Mouse (Mus musculus) stomach, embryonic 16.5 days (tissue): ENCODE data around the gene Stim1. TPM values are rescaled to one million over a fixed set of nuclear protein-coding genes. Genes with fewer than 3 reads are reported as not detected.

Experiments
- ATAC-seq: fragments of 200-750 bp; cut with Nextera tagmentation; 2 replicates; pipeline ENCODE4 v1.8.0; 2017; ENCODE audit warnings: moderate number of reproducible peaks, moderate TSS enrichment; ENCODE audit not compliant: insufficient read depth, low FRiP score
- H3K27ac ChIP-seq: fragments of 300-500 bp; sonication (generic); 2 replicates; pipeline ENCODE4 v1.5.1; 2014; ENCODE audit warnings: low read length
- H3K27me3 ChIP-seq: fragments of 300-500 bp; sonication (generic); 2 replicates; pipeline ENCODE4 v1.6.1; 2014; ENCODE audit warnings: low read length, control low read depth, mixed read lengths; ENCODE audit not compliant: control insufficient read depth, insufficient read depth
- H3K36me3 ChIP-seq: fragments of 300-500 bp; sonication (generic); 2 replicates; pipeline ENCODE4 v1.6.1; 2014; ENCODE audit warnings: low read length; ENCODE audit not compliant: control insufficient read depth, insufficient read depth
- H3K4me1 ChIP-seq: fragments of 300-500 bp; sonication (generic); 2 replicates; pipeline ENCODE4 v1.6.1; 2014; ENCODE audit warnings: low read length, control low read depth, mixed read lengths; ENCODE audit not compliant: control insufficient read depth, insufficient read depth
- H3K4me2 ChIP-seq: fragments of 300-500 bp; sonication (generic); 2 replicates; pipeline ENCODE4 v1.6.1; 2014; ENCODE audit warnings: low read depth, low read length, mixed read lengths
- H3K4me3 ChIP-seq: fragments of 300-500 bp; sonication (generic); replicated peaks from 2 replicates; pipeline ENCODE4 v1.5.1; 2014; ENCODE audit warnings: mild to moderate bottlenecking, low read length
- H3K9ac ChIP-seq: fragments of 300-500 bp; sonication (generic); 2 replicates; pipeline ENCODE4 v1.6.1; 2014; ENCODE audit warnings: low read length
- H3K9me3 ChIP-seq: fragments of 300-500 bp; sonication (generic); replicated peaks from 2 replicates; pipeline ENCODE4 v1.6.1; 2016; ENCODE audit warnings: low read length, control low read depth; ENCODE audit not compliant: control insufficient read depth
- WGBS: fragments of 180-500 bp; shearing (Covaris S2); extraction: QIAGEN DNeasy Blood & Tissue Kit; methylation state at CpG from one replicate; pipeline ENCODE4 v1.1.7; 2014; 5-methylcytosine and 5-hydroxymethylcytosine counted together
- polyA plus RNA-seq: library from polyadenylated mRNA; unstranded; fragments of >200 nt; fragmentation: Nextera tagmentation; extraction: Ambion mirVana; gene quantifications from 2 replicates; pipeline ENCODE4 v1.2.1, GENCODE M21; 2015

The Stim1 gene
- polyA plus RNA-seq, 1 experiment from 2014 or later, result 33.7 TPM

GRCm38 (mm10) chr7:102383221-102383620 lies 115.6 kb downstream of the Stim1 start:
- Histone ChIP-seq H3K4me1 (no peaks in the 10 kb centered on the region), H3K27me3 (no peaks in the 10 kb centered on the region), H3K9ac (no peak overlapping the region), H3K9me3 (no peaks in the 10 kb centered on the region), H3K4me2 (no peak overlapping the region), H3K27ac (no peak overlapping the region), H3K4me3 (no peak overlapping the region), H3K36me3 (no peaks in the 10 kb centered on the region)
- WGBS, result 83% methylated on average over 7 of the region's 7 CpGs
- no peak for ATAC-seq

- no peak overlapping the region for H3K27ac ChIP-seq
- no peak overlapping the region for H3K9ac ChIP-seq
- H3K4me3 ChIP-seq, result no peak overlapping the region
- no peaks in the 10 kb centered on the region for H3K27me3 ChIP-seq
- no peaks in the 10 kb centered on the region for H3K9me3 ChIP-seq
- H3K4me1 ChIP-seq, result 0 out of 2 replicates have a peak, but pooled peaks cover 4% of the 10 kb centered on the region
- no peak overlapping the region for H3K4me2 ChIP-seq
- H3K36me3 ChIP-seq, result no peaks in the 10 kb centered on the region
- 84% methylated on average over 3 of the region's 3 CpGs for WGBS
- no peak for ATAC-seq
Observed at GRCm38 (mm10) chr7:102385973-102386372, 118.4 kb downstream of the Stim1 start.

DNA sequence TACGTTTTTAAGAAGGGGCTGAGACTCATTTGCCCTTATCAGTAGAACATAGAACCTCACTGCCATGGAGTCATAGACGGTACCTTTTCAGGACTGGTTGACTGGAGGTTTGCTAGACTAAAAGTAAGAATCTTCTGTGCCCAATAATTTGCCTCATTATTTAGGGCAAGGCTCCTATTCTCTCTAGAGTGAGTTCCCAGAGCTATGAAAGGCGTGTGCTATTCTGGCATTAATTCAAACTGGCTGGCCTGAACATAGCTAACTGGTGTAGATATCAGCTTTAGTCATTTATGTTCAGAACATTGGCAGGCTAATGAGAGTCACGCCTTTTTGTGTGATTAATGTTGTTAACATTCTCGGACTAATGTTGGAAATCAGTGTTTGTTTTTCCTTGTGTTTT lies 121.5 kb downstream of the Stim1 start:
- H3K4me2 ChIP-seq, result no peak overlapping the region
- H3K27ac ChIP-seq, result peak overlapping the region; percentile 3; the same call in 1 of the 2 replicates
- H3K9ac ChIP-seq, result no peak overlapping the region
- H3K27me3 ChIP-seq, result no peaks in the 10 kb centered on the region
- H3K4me3 ChIP-seq, result no peak overlapping the region
- H3K36me3 ChIP-seq, result no peaks in the 10 kb centered on the region
- ATAC-seq, result peak; percentile 66; the same call in 1 of the 2 replicates
- H3K9me3 ChIP-seq, result no peaks in the 10 kb centered on the region
- WGBS, result 45% methylated on average over 5 of the region's 5 CpGs
- H3K4me1 ChIP-seq, result 0 out of 2 replicates have a peak, but pooled peaks cover 4% of the 10 kb centered on the region

DNA sequence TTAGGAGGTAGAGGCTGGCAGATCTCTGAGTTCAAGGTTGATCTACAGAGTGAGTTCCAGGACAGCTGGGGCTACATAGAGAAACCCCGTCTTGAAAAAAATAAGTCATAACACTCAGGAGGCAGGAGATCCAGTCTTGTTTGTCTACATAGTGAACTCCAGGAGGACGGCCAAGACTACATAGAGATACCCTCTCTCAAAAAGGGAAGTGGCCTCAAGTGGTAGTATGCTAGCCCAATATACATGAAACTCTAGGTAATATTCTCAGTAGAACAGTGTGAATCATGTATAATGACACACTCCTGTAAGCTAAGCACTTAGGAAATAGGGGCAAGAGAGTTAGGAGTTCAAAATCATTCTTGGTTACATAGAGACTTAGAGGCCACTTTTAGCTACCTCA lies 126.3 kb downstream of the Stim1 start:
- Histone ChIP-seq H3K9ac (no peak overlapping the region), H3K36me3 (no peaks in the 10 kb centered on the region), H3K4me3 (no peak overlapping the region), H3K27me3 (no peaks in the 10 kb centered on the region), H3K4me1 (0 out of 2 replicates have a peak, but pooled peaks cover 1% of the 10 kb centered on the region), H3K27ac (no peak overlapping the region), H3K4me2 (no peak overlapping the region), H3K9me3 (no peaks in the 10 kb centered on the region)
- ATAC-seq, result no peak
- 77% methylated on average over 2 of the region's 2 CpGs for WGBS

GRCm38 (mm10) chr7:102395894-102396293 lies 128.3 kb downstream of the Stim1 start:
- 58% methylated on average over 7 of the region's 7 CpGs for WGBS
- Histone ChIP-seq H3K27me3 (no peaks in the 10 kb centered on the region), H3K9ac (no peak overlapping the region), H3K4me1 (no peaks in the 10 kb centered on the region), H3K27ac (no peak overlapping the region), H3K4me3 (no peak overlapping the region), H3K4me2 (no peak overlapping the region), H3K36me3 (no peaks in the 10 kb centered on the region), H3K9me3 (no peaks in the 10 kb centered on the region)
- ATAC-seq, result no peak; the same call in 1 of the 2 replicates

GRCm38 (mm10) chr7:102396331-102396730 lies 128.7 kb downstream of the Stim1 start:
- no peak overlapping the region for H3K9ac ChIP-seq
- H3K4me3 ChIP-seq, result no peak overlapping the region
- ATAC-seq, result no peak
- WGBS, result 96% methylated on average over 3 of the region's 3 CpGs
- H3K9me3 ChIP-seq, result no peaks in the 10 kb centered on the region
- H3K4me2 ChIP-seq, result no peak overlapping the region
- no peaks in the 10 kb centered on the region for H3K27me3 ChIP-seq
- no peak overlapping the region for H3K27ac ChIP-seq
- H3K4me1 ChIP-seq, result no peaks in the 10 kb centered on the region
- no peaks in the 10 kb centered on the region for H3K36me3 ChIP-seq

- peak overlapping the region; percentile 15; the same call in 1 of the 2 replicates for H3K27ac ChIP-seq
- no peaks in the 10 kb centered on the region for H3K9me3 ChIP-seq
- WGBS, result 66% methylated on average over 3 of the region's 3 CpGs
- H3K9ac ChIP-seq, result no peak overlapping the region
- no peak overlapping the region for H3K4me2 ChIP-seq
- H3K27me3 ChIP-seq, result no peaks in the 10 kb centered on the region
- no peaks in the 10 kb centered on the region for H3K36me3 ChIP-seq
- ATAC-seq, result peak; percentile 68; the same call in 1 of the 2 replicates
- no peaks in the 10 kb centered on the region for H3K4me1 ChIP-seq
- no peak overlapping the region for H3K4me3 ChIP-seq
Observed at GRCm38 (mm10) chr7:102399180-102399731, 131.7 kb downstream of the Stim1 start.

- no peaks in the 10 kb centered on the region for H3K9me3 ChIP-seq
- no peaks in the 10 kb centered on the region for H3K27me3 ChIP-seq
- no peak for ATAC-seq
- H3K4me2 ChIP-seq, result no peak overlapping the region
- no peaks in the 10 kb centered on the region for H3K4me1 ChIP-seq
- no peak overlapping the region for H3K9ac ChIP-seq
- 93% methylated on average over 2 of the region's 2 CpGs for WGBS
- no peaks in the 10 kb centered on the region for H3K36me3 ChIP-seq
- no peak overlapping the region for H3K27ac ChIP-seq
- H3K4me3 ChIP-seq, result no peak overlapping the region
Observed at GRCm38 (mm10) chr7:102404118-102404517, 136.5 kb downstream of the Stim1 start.

DNA sequence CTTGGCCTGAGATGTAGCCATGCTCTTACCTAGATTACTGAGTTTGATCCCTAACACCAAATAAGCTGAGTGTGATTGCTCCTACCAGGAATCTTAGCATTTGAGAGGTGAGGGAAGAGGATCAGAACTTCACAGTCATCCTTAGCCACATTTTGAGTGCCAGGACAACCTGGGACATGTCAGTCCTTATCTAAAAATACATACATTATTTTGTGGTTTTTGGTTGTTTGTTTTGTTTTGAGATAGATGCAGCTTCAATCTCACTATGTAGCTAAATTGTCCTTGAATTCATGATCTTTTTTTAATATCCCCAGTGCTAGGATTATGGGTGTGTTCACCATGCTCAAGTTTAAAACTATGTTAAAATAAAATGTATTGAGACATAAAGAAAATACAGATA lies 139.8 kb downstream of the Stim1 start:
- H3K4me3 ChIP-seq, result no peak overlapping the region
- no peak for ATAC-seq
- H3K36me3 ChIP-seq, result no peaks in the 10 kb centered on the region
- no peaks in the 10 kb centered on the region for H3K9me3 ChIP-seq
- no peak overlapping the region for H3K27ac ChIP-seq
- H3K4me2 ChIP-seq, result no peak overlapping the region
- H3K27me3 ChIP-seq, result no peaks in the 10 kb centered on the region
- H3K9ac ChIP-seq, result no peak overlapping the region
- H3K4me1 ChIP-seq, result no peaks in the 10 kb centered on the region
